Mouse (Mus musculus) heart, postnatal 0 days (tissue): ENCODE measurements around the gene Psen2.

Experiments
- CTCF ChIP-seq: IDR thresholded peaks from 2 replicates; pipeline ENCODE4 v1.5.1; 2016; ENCODE audit warnings: antibody characterized with exemption, control low read depth, low read depth
- EP300 ChIP-seq: IDR thresholded peaks from 2 replicates; pipeline ENCODE4 v1.6.1; 2016; ENCODE audit warnings: antibody characterized with exemption, low read depth

- no peak for TF ChIP-seq EP300
- TF ChIP-seq CTCF, result no peak
Observed at GRCm38 (mm10) chr1:180300997-180301396, 37.8 kb upstream of the Psen2 start.
